Mouse (Mus musculus) layer of hippocampus, postnatal 36 days (tissue): ENCODE measurements around the gene Pdhx. TPM values are rescaled to one million over a fixed set of nuclear protein-coding genes. Genes with fewer than 3 reads are reported as not detected.

Experiments used
- DNase-seq, 2 experiments: peaks; one replicate each; pipeline ENCODE4 v3.0.0; 2022
- total RNA-seq, 2 experiments: library from RNA; stranded (reverse); gene quantifications; 2 replicates each; pipeline ENCODE4 v1.2.3; 2021

The Pdhx gene
- total RNA-seq, 2 experiments from 2014 or later, result 61.1 to 66.4 TPM

DNA sequence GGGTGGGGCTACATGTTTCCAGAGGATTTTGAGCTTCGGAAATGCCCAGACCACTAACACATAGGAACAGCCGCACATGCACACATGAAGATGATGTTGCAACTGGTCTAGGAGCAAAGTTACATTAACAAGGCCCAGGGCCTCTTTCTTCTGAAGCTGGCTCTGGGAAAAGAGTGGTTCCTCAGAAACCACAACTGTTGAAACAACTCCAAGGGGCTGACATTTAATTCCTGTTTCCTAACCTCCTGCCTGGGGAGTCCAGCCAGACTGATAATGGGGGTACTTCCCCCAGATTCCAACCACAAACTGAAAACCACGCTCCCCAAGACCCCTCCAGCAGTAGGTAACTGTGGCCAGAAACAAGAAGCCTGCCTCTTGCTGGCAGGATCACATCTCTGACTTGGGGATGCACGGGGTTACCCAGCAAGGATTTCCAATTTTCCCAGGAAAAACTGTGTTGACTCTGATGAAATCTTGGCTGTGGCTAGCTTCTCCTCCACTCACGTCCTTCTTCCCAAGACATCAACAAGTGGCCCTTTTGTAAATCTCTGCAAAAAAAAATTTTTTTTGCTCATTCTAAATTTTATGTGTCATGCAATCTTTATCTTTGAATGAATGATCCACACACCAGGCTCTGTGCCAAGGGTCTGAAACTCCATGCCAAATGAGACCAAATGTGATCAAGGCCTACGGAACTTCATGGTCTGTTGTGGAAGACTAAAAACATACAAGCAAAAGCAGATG is 86.2 kb downstream of the Pdhx start:
- no peak for DNase-seq

- no peak for DNase-seq
Observed at GRCm38 (mm10) chr2:102986424-102986823, 86.9 kb downstream of the Pdhx start.

GRCm38 (mm10) chr2:102982822-102983221 is 90.5 kb downstream of the Pdhx start:
- no peak for DNase-seq

DNA sequence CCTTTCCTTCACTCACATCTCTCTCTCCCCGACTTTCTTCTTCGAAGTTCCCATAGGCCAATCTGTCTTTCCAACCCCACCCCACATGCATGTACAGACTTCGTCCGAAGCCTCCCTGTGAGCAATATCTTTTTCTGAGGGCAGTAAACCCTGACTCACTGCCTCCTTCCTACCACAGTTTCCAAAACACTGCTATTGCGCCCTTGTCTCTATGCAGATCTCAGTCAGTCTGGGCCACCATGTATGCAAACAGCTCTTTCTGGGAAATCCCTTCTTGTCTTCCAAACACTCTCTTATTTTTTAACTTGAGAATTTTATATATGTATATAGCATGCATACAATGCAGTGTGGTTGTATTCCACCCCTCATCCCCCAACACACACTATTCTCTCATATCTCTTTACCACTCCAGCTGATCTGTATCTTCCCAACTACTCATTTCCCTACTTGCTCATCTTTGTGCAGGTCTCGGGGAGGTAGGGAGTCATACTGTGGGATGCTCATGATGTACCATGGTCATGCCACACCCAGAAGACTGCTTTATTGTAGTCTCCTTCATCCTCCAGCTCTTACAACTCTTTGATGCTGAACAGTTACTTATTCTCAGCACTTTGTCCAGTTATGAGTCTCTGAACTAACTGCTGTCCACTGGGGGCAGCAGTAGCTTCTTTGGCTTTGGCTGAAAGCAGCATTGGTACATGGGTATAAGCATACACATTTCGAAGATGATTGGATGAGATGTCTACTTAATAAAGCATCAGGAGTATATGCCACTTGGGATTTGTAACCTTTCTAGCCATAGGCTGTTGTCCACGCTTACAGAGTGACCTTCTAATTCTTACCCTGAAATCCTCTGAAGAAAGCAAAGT is 91.6 kb downstream of the Pdhx start:
- DNase-seq, result no peak

DNA sequence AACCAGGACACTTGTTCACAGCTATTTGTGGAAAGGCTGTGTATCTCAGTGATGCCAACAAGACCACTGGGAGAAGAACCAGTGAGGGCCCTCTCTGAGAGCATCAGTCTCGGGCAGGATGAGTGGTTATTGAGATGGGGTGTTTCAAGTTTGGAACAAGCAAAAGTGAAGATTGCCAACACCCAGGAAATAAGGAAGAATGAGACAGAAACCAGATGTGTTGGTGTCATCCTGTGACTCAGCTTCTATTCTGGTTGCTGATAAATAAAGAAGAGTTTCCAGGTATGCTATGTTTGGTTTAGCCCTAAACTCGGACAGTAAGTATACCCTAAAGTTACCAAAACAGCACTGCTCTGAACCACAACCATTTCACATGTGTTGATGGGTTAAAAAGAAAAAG is 92.4 kb downstream of the Pdhx start:
- no peak for DNase-seq

GRCm38 (mm10) chr2:102979519-102979918 is 93.8 kb downstream of the Pdhx start:
- no peak for DNase-seq

- no peak for DNase-seq
Observed at GRCm38 (mm10) chr2:102979112-102979511, 94.2 kb downstream of the Pdhx start.

DNA sequence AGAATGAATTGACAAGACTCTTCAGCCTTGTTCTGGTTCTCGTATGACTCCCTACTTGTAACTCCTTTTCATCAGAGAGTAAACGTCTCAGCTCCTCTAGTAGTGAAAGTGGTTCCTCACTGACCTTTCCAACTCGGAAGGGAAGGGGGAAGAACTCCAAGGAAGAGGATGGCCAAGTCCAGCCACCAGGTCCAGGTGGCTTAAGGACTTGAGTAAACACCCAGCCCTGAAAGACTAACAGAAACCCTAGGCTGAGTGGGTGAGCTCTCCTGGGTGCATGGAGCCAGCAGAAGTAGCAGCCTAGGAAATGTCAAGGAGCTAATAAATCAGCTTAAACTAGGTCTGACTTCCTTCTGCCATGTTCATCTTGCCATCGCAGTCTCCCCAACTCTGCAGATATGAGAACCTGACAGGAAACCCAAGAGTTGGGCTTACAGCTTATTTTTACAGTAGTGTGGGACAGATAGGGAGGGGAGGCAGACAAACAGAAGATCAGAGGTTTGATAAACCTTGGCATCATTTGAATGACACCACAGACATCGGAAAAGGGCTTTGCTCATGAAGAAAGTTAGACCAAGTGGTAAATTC is 97.9 kb downstream of the Pdhx start:
- DNase-seq, result no peak

GRCm38 (mm10) chr2:102973115-102973514 is 100.2 kb downstream of the Pdhx start:
- DNase-seq, result no peak

- DNase-seq, result no peak
Observed at GRCm38 (mm10) chr2:102972575-102972974, 100.7 kb downstream of the Pdhx start.

DNA sequence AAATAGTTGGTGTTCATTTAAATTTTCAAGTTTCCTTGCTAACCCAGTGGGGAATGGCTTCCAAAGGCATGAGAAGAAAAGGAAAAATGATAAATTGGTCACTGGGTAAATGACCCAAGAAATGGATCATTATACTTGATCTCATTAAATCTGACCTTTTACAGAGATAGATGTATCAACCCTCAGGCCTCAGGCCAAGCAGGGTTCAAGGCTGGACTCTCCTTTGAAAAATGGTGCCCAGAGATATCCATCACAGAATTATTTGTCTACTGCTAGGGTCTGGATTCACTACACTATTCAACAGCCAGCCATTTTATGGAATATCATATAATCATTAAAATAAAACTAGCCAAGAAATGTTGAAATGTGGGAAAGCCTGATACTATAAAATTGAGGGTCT is 101.4 kb downstream of the Pdhx start:
- DNase-seq, result no peak

Other genes starting within 250 kb of the Pdhx start
- 1 to 10 TPM; 3.4 to 4.1 TPM for gene Cd44, start 171.8 kb downstream of the Pdhx start, total RNA-seq
- gene Apip, start 162 bp upstream of the Pdhx start, total RNA-seq, result 10 to 100 TPM; 23.1 to 25.5 TPM
- gene Ehf, start 229.8 kb upstream of the Pdhx start, total RNA-seq, result not detected